ENCODE assay signal across 28 mouse cellular contexts in genomic region chr8:93817366-93817765, GRCm38 (mm10). TPM values are rescaled to one million over a fixed set of nuclear protein-coding genes. Genes with fewer than 3 reads are reported as not detected.
"Had no signal": no experiment of that assay in that cellular context is flagged by ENCODE, and none has a peak within 500 bp of the region (broad histone marks: within the 10 kb centered on the region; RNA-seq: fewer than 3 reads in every experiment).

No protein-coding gene starts in this region.

- ATAC-seq: liver, embryonic 12.5 days; midbrain, embryonic 15.5 days had no signal

- H3K4me2 ChIP-seq: limb, embryonic 13.5 days; liver, embryonic 12.5 days; liver, embryonic 15.5 days; lung, embryonic 15.5 days; midbrain, embryonic 12.5 days; midbrain, embryonic 15.5 days; neural tube, embryonic 13.5 days; stomach, embryonic 15.5 days had no signal

- DNase-seq: kidney, adult 18-20 months; kidney, adult 9 months; kidney, postnatal 14 days; kidney, postnatal 4 days; layer of hippocampus, postnatal 36 days; liver; lung, adult 18-20 months; lung, postnatal 10 days; lung, postnatal 4 days; retina, postnatal 1 day; right cerebral cortex, postnatal 25 days; spleen, adult 18-20 months; thymus, adult 2 months; thymus, postnatal 14 days; thymus, postnatal 4 days had no signal

- H3K27me3 ChIP-seq: midbrain, embryonic 12.5 days; midbrain, embryonic 15.5 days; neural tube, embryonic 13.5 days had no signal

- H3K9ac ChIP-seq: limb, embryonic 13.5 days; liver, embryonic 12.5 days; liver, embryonic 15.5 days; lung, embryonic 15.5 days; midbrain, embryonic 12.5 days; midbrain, embryonic 15.5 days; neural tube, embryonic 13.5 days; stomach, embryonic 15.5 days had no signal

- H3K4me3 ChIP-seq: limb, embryonic 10.5 days; limb, embryonic 13.5 days; liver, embryonic 12.5 days; liver, embryonic 15.5 days; lung, embryonic 15.5 days; midbrain, embryonic 12.5 days; midbrain, embryonic 15.5 days; myocyte; neural tube, embryonic 13.5 days; stomach, embryonic 15.5 days had no signal

- H3K27ac ChIP-seq: limb, embryonic 10.5 days; limb, embryonic 13.5 days; liver, embryonic 12.5 days; liver, embryonic 15.5 days; lung, embryonic 15.5 days; midbrain, embryonic 12.5 days; midbrain, embryonic 15.5 days; neural tube, embryonic 13.5 days; stomach, embryonic 15.5 days had no signal

- H3K9me3 ChIP-seq: limb, embryonic 10.5 days; limb, embryonic 13.5 days; liver, embryonic 12.5 days; liver, embryonic 15.5 days; lung, embryonic 15.5 days; midbrain, embryonic 12.5 days; midbrain, embryonic 15.5 days; neural tube, embryonic 13.5 days; stomach, embryonic 15.5 days had no signal

- H3K36me3 ChIP-seq: limb, embryonic 10.5 days; limb, embryonic 13.5 days; liver, embryonic 12.5 days; liver, embryonic 15.5 days; lung, embryonic 15.5 days; stomach, embryonic 15.5 days had no signal

RNA-seq across cellular contexts. Expression of gene Gnao1, which starts 7.6 kb away (rescaled TPM):
- total RNA-seq: megakaryocyte progenitor cell, adult 5-6 weeks; megakaryocyte-erythroid progenitor cell, adult 5-6 weeks; neutrophil, adult 5-6 weeks had no signal
